Mouse (Mus musculus): ENCODE data around the gene Scnn1a.
A peak's percentile ranks its signal among the peaks of the same experiment; 100 is the strongest.

Gene Scnn1a

DNA sequence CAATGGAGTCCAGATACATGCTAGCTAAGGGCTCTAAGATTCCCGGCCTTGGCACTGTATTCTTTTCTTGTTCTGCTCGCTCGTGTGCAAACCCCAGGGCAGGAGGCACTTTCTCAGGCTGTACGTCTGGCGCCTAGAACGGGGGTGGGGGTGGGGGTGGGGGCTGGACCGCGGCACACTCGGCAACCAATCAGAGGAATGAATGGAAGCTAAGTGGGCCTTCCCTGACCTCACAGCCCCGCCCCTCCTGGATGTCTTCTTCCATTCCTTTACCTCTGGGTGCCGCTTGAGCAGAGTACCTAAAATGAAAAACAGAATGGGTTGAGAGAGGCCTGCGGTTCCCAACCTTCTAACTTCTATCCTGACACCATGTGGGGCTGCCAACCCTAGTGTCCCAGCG is 11.5 kb upstream of the Scnn1a start:
- DNase-seq (ENCODE audit: low read depth, low spot score): no peak

DNA sequence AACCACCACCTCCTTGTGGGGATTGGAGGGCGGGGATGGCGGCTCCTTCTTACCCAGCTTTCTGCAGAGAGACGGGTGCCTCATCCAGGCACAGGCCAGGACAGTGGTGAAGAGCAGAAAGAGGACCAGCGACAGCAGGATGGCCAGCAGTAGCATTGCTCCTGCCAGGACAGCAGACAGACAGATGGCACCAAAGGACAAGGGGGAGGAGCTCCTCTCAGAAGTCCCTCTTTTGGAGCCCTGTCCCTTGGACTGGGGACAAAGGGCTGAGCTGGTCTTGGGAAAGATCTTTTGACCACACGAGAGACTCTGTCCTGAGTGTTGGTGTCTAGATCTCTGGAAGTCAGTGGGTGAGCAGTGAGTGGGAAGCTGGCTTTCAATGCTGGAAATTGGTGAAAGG is 11.1 kb upstream of the Scnn1a start:
- DNase-seq (ENCODE audit: low read depth, low spot score): no peak

DNA sequence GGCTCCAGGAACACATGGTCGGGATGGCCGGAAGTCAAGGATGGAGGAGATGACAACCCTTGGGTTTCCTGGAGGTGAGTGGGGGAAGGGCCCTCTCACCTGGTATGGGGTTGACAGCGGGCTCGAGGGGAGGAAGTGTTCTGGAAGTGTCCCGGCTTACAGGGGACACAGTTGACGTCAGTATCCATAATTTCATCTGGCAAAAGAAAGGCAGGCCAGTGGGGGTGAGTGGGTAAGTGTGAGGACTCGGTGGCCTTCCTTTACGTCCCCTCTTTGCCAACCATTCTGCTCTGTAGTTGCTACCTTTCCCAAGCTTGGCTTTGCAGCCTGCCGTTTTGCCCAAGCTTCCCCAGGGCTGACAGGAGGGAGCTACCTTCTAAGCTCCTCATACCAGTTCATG is 8.3 kb upstream of the Scnn1a start:
- no peak for DNase-seq (ENCODE audit: low read depth, low spot score)

DNA sequence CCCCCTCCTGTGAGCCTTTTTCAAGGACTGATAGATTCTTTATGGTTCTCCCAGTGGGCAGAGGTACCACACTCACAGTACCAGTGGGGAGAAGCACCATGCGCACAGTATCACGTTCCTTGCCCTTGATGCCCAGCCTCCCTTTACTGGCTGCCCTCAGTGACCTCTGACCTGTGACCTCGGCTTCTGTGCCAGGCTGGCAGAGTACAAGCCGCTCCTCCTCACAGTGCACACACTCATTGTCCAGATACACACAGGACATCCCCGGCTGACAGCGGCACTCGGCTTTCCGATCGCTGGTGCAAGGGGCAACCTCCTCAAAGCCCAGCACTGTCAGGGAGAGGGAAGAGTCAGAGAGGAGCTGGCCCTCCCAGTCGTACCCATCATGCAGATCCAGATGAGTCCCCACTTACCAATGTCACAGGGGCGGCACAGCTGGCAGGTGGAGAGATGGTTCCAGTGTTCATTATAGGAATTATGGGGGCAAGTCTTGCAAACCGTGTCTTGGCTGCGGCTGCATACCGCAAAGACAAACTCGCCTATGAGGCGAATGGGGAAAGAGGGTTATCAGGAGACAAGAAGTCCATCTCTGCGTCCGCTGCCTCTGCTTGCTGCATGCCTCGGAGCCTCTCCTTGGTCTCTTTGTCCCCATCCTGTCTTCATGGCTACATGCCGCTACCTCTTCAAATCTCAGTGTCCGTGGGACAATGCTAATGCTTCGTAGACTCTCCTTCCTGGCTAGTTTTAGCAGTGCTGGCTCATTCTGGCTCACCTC is 7.7 kb upstream of the Scnn1a start:
- DNase-seq (ENCODE audit: low read depth, low spot score): no peak

DNA sequence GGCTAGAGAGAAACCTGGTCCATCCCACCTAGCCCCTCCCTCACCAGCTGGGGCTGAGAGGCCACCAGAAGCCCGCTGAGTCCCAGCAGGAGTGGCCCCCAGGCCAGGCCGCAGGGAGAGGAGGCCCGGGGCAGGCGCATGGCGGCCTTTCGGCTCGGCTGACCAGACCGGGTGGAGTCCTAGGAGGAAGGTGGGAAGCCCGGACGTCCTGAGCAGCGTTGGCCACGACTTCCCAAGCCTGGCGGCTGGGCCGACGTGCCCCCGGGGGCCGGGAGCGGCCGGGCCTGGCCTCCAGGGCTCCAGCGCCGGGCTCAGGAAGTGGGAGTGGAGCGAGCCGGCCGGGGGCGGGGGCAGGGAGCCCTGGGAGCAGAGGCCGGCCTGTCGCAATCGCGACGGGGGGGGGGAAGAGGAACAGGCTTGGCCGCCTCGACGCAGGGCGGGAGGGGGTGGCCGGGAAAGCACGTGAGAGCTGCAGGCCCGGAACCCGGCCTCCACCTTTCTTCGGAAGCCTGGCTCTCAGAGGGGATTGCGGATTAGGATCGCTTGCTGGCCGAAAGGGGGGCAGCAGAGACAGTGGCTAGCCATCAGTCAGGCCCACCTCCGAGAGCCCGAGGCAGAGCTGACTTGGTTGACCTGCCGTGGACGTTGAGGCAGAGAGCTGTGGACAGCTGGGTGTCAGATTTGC is 6.8 kb upstream of the Scnn1a start, which contains the start of gene Ltbr:
Gene Ltbr (minus strand): TSS at position 340 of the 685 bp plus-strand sequence.
- peak; percentile 64 for DNase-seq (ENCODE audit: low read depth, low spot score)

DNA sequence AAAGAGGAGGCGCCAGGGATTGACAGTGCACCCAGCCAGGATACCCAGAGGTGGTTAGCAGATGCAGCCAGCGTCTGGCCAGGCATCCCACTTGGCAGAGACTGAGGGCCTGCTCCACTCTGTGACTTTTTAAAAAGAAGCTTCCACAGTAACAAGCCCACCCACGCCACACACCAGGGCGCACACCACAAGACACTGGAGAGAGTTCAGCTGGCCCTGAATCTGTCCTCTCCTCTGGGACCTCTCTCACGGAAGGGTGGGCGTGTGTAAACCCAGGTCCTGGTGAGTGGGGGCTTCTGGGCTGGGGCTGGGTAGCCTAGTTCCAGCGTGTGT is 6.3 kb upstream of the Scnn1a start:
- DNase-seq (ENCODE audit: low read depth, low spot score): no peak

DNA sequence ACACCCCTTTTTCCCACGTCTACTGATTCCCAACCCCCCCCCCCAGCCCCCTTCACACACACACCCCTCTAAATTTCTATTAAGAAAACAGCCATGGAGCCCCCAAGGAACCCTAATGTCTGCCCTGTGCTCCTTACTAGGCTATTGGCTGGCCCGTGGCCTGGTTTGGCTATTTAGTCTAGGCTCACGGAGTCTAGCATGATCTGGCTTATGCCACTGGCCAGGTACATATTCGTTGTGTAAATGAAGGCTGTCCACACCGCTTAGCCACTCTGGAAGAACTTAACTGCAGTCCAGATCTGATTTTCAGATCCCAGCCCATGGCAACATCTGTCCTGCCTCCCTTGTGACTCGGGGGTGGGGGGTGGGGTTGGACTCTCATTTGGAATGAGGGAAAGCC is 5.7 kb upstream of the Scnn1a start:
- no peak for DNase-seq (ENCODE audit: low read depth, low spot score)

DNA sequence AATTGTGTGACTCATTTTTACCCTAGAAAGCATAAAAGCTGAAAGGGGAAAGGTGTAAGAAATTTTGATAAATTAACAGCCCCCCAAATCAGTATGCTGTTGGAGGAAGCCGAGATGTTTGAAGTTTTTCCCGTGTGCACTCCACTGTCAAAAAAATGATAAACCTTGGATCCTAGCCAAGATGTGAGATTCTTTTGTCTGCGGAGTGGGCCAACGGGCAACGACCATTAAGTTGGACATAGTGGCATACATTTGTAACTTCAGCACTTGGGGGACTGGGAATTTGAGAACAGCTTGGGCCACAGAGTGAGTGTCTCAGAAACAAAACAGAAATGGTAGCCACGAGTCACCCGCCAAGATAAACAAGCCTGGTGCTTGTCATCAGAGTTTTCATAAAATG is 3.4 kb upstream of the Scnn1a start:
- no peak for DNase-seq (ENCODE audit: low read depth, low spot score)

DNA sequence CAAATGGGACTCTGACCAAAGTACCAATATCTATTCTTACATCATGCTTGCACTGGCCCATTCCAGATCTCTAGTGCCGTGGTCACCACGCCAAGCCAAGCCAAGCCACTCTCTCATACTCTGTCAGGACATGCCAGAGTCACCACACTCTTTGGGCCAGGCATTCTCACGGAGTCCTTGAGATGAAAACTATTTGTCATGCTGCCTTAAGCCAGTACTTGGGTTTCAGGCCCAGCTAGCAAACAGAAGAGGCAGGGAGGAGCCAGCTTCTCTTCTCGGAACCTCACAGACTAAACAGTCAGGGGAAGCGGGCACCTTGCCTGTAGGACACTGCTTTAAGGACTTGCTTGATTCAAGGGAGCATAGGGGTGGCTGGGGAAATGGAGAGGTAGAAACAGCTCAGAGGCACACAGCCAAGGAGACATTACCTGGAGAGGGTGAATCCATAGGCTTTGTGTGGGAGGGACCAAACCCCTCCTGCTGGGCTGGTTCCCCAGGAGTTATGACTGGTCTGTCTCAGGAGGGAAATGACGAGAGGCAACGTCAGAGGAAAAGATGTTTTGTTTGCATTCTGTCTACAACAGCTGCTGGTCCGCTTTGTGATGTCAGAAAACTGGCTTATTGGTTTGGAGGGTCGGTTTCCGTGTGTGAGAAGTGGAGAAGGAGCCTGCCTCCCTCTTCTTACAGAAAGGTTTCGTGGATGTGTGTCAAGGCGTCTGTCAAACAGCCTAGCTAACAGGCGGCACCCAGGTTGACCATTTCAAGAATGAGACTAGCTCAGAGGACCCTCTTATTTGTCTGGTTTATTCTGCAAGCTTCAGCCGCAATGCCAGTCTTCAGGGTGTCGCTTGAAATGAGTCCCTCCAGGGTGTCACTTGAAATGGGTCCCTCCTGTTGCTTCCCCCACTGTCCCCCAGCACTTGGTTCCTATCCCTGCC is 1.2 kb upstream of the Scnn1a start:
- no peak for DNase-seq (ENCODE audit: low read depth, low spot score)

DNA sequence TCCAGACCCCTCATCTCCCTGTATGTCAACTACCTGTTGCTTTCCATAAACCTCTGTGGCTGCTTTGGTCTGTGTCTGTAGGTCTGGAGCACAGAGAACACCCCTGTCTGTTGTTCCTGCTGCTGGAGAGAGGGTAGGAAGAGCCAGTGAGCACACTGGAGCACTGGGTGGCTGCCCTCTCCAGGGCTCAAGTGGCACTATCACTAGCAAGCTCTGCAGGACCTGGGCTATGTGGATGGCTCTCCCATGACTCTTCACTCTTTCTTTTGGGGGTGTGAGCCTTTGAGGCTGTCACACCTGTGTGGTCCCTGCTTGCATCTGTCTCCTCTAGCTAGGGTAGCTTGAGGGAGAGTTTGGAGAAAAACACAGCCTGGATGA is 551 bp upstream of the Scnn1a start:
- DNase-seq (ENCODE audit: low read depth, low spot score): no peak

DNA sequence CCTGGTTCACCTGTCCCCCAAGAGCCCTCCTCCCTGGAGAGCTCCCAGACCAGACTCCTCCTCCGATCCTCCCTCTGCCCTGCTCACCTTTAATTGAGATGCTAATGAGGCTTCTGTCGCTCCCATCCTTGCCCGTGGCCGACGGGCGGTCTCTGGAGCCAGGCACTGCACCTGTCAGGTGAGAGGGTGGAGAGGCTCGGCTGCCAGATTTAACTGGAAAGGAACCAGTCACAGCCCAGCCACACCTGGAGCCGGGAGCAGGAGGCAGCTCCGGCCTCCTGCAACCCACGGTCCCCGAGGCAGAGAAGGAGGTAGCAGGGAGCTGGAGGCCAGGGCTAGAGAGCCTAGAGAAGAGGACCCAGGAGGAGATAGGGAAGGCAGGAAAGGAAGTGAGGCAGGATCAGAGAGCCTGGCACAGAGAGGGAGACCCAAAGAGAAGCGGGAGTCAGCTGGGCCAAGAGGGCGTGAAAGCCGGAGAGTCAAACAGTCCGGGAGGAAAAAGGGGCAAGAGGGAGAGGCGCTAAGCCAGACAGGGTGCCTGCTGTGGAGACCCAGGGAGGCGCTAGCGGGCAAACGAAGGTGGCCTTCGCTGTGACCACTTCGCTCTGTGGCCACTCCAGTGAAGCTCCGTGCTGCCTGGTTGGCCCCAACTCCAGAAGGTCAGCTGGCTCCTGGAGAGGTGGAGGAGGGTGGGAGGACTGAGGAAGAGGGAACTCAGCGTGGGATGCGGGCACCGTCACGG is 826 bp downstream of the Scnn1a start:
- no peak for DNase-seq (ENCODE audit: low read depth, low spot score)

DNA sequence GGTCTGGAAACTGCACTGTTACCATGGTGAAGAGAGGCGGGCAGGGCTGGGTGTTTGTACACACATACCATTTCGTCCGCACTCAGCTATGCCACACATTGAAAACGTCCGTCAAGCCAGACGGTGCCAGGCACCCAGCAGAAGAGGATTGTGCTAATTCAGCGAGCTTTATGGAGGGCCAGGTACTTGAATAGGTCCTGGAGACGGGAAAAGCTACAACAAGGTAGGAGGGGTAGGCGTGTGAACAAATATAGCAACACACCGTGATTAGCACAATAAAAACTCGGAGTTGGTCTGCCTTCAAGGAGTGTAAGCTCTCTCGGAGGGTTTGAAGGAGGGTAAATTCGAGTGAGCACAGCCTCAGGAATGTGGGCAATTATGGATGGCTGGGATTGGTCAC is 2.3 kb downstream of the Scnn1a start:
- no peak for DNase-seq (ENCODE audit: low read depth, low spot score)

DNA sequence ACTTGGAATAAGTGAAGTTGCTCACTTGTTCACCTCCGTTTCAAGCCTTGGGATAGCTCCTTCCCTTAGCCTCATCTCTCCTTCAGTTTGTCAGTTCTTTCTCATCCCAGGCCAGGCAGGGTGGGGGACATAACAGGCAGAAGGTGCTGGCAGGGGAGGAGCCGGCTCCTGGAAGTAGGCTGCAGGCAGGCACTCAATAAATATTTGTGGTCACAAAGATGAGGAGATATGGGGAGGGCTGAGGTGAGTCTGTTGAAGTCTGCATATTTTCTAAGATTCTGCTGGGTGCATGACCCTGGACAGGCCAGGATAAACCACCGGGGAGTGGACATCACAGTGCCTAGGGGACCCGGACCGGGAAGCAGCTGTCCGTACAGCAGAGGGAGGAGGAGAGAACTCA is 3.1 kb downstream of the Scnn1a start:
- DNase-seq (ENCODE audit: low read depth, low spot score): no peak

DNA sequence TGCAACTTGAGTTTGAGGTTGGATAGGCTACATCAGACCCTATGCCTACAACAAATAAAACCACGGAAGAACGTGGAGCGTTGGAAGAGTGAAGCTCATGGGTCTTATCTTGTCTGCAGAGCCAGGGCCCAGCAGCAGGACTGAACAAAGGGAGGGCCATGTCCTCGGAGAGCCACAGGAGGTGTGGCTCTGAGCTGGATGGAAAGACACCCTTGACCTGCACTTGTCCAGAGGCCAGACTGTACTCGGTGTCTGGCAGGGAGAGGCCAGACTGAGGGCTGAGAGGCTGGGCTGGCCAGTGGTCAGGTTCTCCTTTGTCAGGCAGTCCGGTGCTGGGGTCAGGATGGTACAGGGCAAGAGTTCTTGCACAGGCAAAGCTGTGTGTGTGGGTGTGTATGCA is 4.9 kb downstream of the Scnn1a start:
- DNase-seq (ENCODE audit: low read depth, low spot score): no peak

DNA sequence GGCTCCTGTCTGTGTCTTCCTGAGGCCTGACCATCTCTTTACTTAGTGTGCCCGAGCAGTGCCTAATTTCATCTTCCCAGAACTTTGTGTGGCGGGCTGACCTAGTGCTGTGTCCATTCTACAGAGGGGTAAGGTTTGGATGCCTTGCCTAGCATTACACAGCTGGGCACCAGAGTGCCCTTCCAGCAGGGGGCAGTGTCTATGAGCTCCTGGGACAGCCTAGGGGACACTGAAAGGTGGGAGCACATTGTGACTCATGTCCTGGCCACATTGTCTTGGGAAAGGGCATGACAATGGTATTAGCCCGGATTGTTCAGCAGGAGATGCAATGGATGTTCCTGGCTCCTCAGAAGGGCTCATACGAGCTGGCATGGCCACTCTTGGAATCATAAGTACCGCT is 7.8 kb downstream of the Scnn1a start:
- DNase-seq (ENCODE audit: low read depth, low spot score): no peak

DNA sequence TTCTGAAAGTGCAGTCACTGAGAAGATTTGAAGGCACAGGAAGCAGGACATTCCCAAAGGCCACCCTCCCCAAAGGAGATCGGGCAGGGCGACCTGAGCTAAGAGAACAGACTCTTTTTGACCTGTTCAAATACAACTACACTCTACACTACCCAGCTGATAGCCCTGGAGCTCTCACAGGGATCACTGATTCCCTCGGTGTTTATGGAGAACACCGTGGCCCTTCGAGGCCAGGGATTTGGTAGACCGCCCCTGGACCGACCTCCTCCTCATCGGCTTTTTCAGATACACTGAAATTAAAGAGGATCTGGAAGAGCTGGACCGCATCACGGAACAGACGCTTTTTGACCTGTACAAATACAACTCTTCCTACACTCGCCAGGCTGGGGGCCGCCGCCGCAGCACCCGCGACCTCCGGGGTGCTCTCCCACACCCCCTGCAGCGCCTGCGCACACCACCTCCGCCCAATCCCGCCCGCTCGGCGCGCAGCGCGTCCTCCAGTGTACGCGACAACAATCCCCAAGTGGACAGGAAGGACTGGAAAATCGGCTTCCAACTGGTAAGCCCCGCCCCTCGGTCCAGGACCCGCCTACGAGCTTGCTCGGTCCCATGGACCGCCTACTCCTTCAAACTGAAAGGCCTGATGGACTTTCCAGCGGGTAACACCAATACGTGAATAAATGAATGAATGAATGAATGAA is 10.3 kb downstream of the Scnn1a start:
- peak; percentile 87 for DNase-seq (ENCODE audit: low read depth, low spot score)

DNA sequence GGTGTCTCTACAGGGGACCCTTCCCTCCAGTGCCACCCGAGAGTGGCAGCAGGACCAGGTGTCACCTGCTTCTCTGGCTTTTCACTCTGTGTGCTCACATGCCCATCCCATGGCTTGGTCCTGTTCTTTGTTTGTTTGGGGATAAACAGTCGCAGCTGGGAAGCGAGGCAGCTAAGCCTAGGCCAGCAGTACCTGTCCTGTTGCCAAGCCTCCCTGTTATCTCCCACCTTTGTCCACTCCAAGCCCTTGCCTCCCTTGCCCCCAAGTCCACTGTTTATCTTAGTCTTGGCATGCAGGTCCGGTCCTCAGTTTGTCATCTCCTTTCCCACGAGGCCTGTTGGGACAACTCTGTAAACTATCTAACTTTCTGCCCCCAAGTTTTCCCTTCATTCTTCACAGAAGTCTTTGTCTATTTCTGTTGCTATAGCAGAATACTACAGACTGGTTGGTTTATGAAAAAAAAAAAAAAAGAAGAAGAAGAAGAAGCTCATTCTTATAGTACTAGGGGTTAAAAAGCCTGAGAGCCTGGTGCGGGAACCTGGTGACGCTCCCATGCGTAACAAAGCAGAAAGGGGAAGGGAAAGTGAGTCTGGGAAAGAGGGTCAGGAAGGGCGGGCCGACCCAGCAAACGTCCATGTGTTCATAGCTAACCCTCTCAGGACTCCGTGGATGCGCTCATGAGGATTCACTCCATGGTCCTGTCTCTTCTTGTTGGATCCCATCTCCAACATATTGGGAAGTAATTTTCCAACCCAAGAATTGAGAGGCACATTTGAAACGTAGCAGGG is 12.8 kb downstream of the Scnn1a start:
- no peak for DNase-seq (ENCODE audit: low read depth, low spot score)

DNA sequence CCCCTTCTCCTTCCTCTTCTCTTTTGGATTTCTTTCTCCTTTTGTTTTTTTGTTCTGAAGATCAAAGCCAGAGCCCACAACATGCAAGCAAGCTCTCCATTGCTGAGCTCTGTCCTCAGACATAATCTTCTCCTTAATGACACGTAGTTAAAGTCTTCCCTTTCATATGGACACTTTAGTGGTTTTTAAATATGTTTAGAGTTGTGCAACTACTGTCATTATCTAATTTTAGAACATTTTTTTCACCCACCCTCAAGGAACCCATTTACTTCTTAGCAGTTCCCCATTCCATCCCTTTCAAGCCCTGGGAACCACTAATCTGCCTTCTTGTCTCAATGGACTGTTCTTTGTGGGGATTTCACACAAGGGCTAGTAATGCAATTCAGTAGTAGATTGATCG is 13.9 kb downstream of the Scnn1a start:
- no peak for DNase-seq (ENCODE audit: low read depth, low spot score)

DNA sequence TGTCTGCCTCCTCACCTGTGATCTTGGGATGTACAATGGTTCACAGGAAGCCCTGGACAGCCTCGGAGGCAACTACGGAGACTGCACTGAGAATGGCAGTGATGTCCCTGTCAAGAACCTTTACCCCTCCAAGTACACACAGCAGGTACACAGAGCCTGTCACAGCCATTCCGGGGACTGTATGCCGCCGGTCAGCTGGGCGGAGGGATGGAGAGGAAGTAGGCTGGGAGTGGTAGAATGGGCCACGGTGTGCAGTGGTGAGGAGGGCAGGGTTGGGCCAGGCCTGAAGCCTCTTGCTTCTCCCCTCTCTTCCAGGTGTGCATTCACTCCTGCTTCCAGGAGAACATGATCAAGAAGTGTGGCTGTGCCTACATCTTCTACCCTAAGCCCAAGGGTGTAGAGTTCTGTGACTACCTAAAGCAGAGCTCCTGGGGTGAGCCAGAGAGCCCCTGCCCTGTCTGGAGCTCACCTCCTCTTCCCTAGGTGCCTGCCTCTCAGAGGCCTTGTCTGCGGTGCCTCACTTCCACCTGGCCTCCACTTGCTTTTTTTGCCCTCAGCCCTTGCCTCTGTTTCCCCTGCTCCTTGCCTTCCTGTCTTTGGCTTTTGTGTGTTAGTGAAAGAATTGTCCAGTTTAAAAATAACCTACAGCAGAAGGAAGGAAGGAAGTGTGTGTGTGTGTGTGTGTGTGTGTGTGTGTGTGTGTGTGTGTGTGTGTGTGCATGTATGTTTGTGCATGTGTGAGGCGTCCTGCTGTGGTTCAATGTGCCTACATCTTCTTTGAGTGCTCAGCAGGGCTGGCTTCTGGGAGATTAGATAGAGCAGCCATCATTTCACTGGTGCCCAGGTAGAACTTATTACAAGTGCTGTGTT is 18.6 kb downstream of the Scnn1a start:
- DNase-seq (ENCODE audit: low read depth, low spot score): no peak

All from mesoderm, embryonic 11.5 days (tissue).